Mouse (Mus musculus) midbrain, embryonic 16.5 days (tissue): Measurements from ENCODE around the gene D630039A03Rik. TPM values are rescaled to one million over a fixed set of nuclear protein-coding genes. Genes with fewer than 3 reads are reported as not detected.
"Not testable (repeated sequence)": the region's sequence is repeated elsewhere in the genome, so short reads cannot be mapped to it uniquely, and the experiment has no call there.

Experiments used
- ATAC-seq: fragments of 200-750 bp; cut with Nextera tagmentation; 2 replicates; pipeline ENCODE4 v1.8.0; 2017; ENCODE audit warnings: moderate TSS enrichment
- H3K27ac ChIP-seq: fragments of 300-500 bp; sonication (generic); 2 replicates; pipeline ENCODE4 v1.5.1; 2014; ENCODE audit warnings: mild to moderate bottlenecking, low read length, mixed read lengths
- H3K27me3 ChIP-seq: fragments of 300-500 bp; sonication (generic); 2 replicates; pipeline ENCODE4 v1.6.1; 2014; ENCODE audit warnings: low read depth, low read length, mixed read lengths; ENCODE audit not compliant: control insufficient read depth, insufficient read depth
- H3K36me3 ChIP-seq: fragments of 300-500 bp; sonication (generic); 2 replicates; pipeline ENCODE4 v1.6.1; 2014; ENCODE audit warnings: mild to moderate bottlenecking, low read length, moderate library complexity, mixed read lengths; ENCODE audit not compliant: control insufficient read depth, insufficient read depth
- H3K4me1 ChIP-seq: fragments of 300-500 bp; sonication (generic); 2 replicates; pipeline ENCODE4 v1.6.1; 2014; ENCODE audit warnings: mild to moderate bottlenecking, low read length, mixed read lengths; ENCODE audit not compliant: control insufficient read depth, insufficient read depth
- H3K4me2 ChIP-seq: fragments of 300-500 bp; sonication (generic); 2 replicates; pipeline ENCODE4 v1.6.1; 2014; ENCODE audit warnings: mild to moderate bottlenecking, low read length, mixed read lengths
- H3K4me3 ChIP-seq: fragments of 300-500 bp; sonication (generic); 2 replicates; pipeline ENCODE4 v1.5.1; 2014; ENCODE audit warnings: low read depth, mild to moderate bottlenecking, low read length, moderate library complexity, mixed read lengths
- H3K9ac ChIP-seq: fragments of 300-500 bp; sonication (generic); 2 replicates; pipeline ENCODE4 v1.6.1; 2014; ENCODE audit warnings: low read depth, low read length, mixed read lengths
- H3K9me3 ChIP-seq: fragments of 300-500 bp; sonication (generic); replicated peaks from 2 replicates; pipeline ENCODE4 v1.6.1; 2014; ENCODE audit warnings: mild to moderate bottlenecking, low read length, mixed read lengths; ENCODE audit not compliant: control insufficient read depth, poor library complexity, severe bottlenecking
- WGBS: fragments of 180-500 bp; shearing (Covaris S2); extraction: QIAGEN DNeasy Blood & Tissue Kit; methylation state at CpG from one replicate; pipeline ENCODE4 v1.1.7; 2014; 5-methylcytosine and 5-hydroxymethylcytosine counted together
- polyA plus RNA-seq: library from polyadenylated mRNA; unstranded; fragments of >200 nt; fragmentation: Nextera tagmentation; extraction: Ambion mirVana; gene quantifications from 2 replicates; pipeline ENCODE4 v1.2.1, GENCODE M21; 2015

Gene D630039A03Rik
- polyA plus RNA-seq, 1 experiment from 2014 or later, result not detected

- Histone ChIP-seq H3K9me3 (no peaks in the 10 kb centered on the region), H3K4me1 (no peaks in the 10 kb centered on the region), H3K4me3 (no peak overlapping the region), H3K4me2 (no peak overlapping the region), H3K27ac (no peak overlapping the region), H3K27me3 (no peaks in the 10 kb centered on the region), H3K9ac (no peak overlapping the region), H3K36me3 (no peaks in the 10 kb centered on the region)
- WGBS, result 11% methylated on average over 5 of the region's 5 CpGs
- peak; percentile 57 for ATAC-seq
These were observed 11.9 kb downstream of the D630039A03Rik start for GRCm38 (mm10) chr4:57904211-57904610.

GRCm38 (mm10) chr4:57902619-57903018, 13.5 kb downstream of the D630039A03Rik start:
- WGBS, result 88% methylated on average over 5 of the region's 5 CpGs
- ATAC-seq, result no peak
- Histone ChIP-seq H3K27ac (no peak overlapping the region), H3K36me3 (no peaks in the 10 kb centered on the region), H3K4me3 (no peak overlapping the region), H3K27me3 (no peaks in the 10 kb centered on the region), H3K9ac (no peak overlapping the region), H3K4me2 (no peak overlapping the region), H3K9me3 (no peaks in the 10 kb centered on the region), H3K4me1 (no peaks in the 10 kb centered on the region)

GRCm38 (mm10) chr4:57901210-57901609, 14.9 kb downstream of the D630039A03Rik start:
- WGBS, result 15% methylated on average over 4 of the region's 4 CpGs
- no peaks in the 10 kb centered on the region for H3K4me1 ChIP-seq
- H3K36me3 ChIP-seq, result no peaks in the 10 kb centered on the region
- H3K4me3 ChIP-seq, result no peak overlapping the region
- no peak overlapping the region for H3K27ac ChIP-seq
- no peak overlapping the region for H3K9ac ChIP-seq
- H3K9me3 ChIP-seq, result no peaks in the 10 kb centered on the region
- H3K4me2 ChIP-seq, result no peak overlapping the region
- no peak for ATAC-seq
- no peaks in the 10 kb centered on the region for H3K27me3 ChIP-seq

GRCm38 (mm10) chr4:57896631-57897030, 19.5 kb downstream of the D630039A03Rik start:
- WGBS, result 79% methylated on average over 3 of the region's 3 CpGs
- H3K27me3 ChIP-seq, result no peaks in the 10 kb centered on the region
- no peak for ATAC-seq

GRCm38 (mm10) chr4:57895902-57896301, 20.2 kb downstream of the D630039A03Rik start:
- no peak overlapping the region for H3K4me2 ChIP-seq
- 65% methylated on average over 6 of the region's 6 CpGs for WGBS
- H3K9me3 ChIP-seq, result no peaks in the 10 kb centered on the region
- no peak overlapping the region for H3K9ac ChIP-seq
- H3K4me1 ChIP-seq, result peaks cover 10% of the 10 kb centered on the region
- H3K27me3 ChIP-seq, result no peaks in the 10 kb centered on the region
- no peaks in the 10 kb centered on the region for H3K36me3 ChIP-seq
- no peak for ATAC-seq
- no peak overlapping the region for H3K4me3 ChIP-seq
- H3K27ac ChIP-seq, result no peak overlapping the region

More at GRCm38 (mm10) chr4:57896631-57897030, 19.5 kb downstream of the D630039A03Rik start:
- Histone ChIP-seq H3K4me1 (peaks cover 10% of the 10 kb centered on the region), H3K4me2 (no peak overlapping the region), H3K9me3 (no peaks in the 10 kb centered on the region), H3K4me3 (no peak overlapping the region), H3K27ac (no peak overlapping the region), H3K9ac (no peak overlapping the region), H3K36me3 (no peaks in the 10 kb centered on the region)

- Histone ChIP-seq H3K36me3 (no peaks in the 10 kb centered on the region), H3K4me3 (no peak overlapping the region), H3K9me3 (no peaks in the 10 kb centered on the region), H3K27me3 (no peaks in the 10 kb centered on the region), H3K9ac (no peak overlapping the region), H3K27ac (no peak overlapping the region), H3K4me1 (peaks cover 10% of the 10 kb centered on the region), H3K4me2 (no peak overlapping the region)
- 13% methylated on average over 5 of the region's 5 CpGs for WGBS
- no peak for ATAC-seq
These were observed 21.0 kb downstream of the D630039A03Rik start for GRCm38 (mm10) chr4:57895140-57895539.

- Histone ChIP-seq H3K4me3 (no peak overlapping the region), H3K9me3 (no peaks in the 10 kb centered on the region), H3K36me3 (no peaks in the 10 kb centered on the region), H3K4me2 (no peak overlapping the region), H3K4me1 (peaks cover 10% of the 10 kb centered on the region), H3K27me3 (no peaks in the 10 kb centered on the region), H3K27ac (no peak overlapping the region), H3K9ac (no peak overlapping the region)
- WGBS, result 40% methylated on average over 10 of the region's 10 CpGs
- peak; percentile 77 for ATAC-seq
These were observed 24.0 kb downstream of the D630039A03Rik start for GRCm38 (mm10) chr4:57892001-57892586.

GRCm38 (mm10) chr4:57889773-57890172, 26.3 kb downstream of the D630039A03Rik start:
- H3K4me2 ChIP-seq, result no peak overlapping the region
- H3K4me1 ChIP-seq, result peaks cover 5% of the 10 kb centered on the region; the same call in 1 of the 2 replicates
- H3K9me3 ChIP-seq, result no peaks in the 10 kb centered on the region
- WGBS, result 88% methylated on average over 8 of the region's 8 CpGs
- ATAC-seq, result no peak
- H3K27me3 ChIP-seq, result no peaks in the 10 kb centered on the region
- no peak overlapping the region for H3K9ac ChIP-seq
- no peak overlapping the region for H3K4me3 ChIP-seq
- H3K27ac ChIP-seq, result no peak overlapping the region
- no peaks in the 10 kb centered on the region for H3K36me3 ChIP-seq

GRCm38 (mm10) chr4:57888978-57889377, 27.1 kb downstream of the D630039A03Rik start:
- H3K9me3 ChIP-seq, H3K4me1 ChIP-seq, H3K27ac ChIP-seq, H3K36me3 ChIP-seq, ATAC-seq, H3K9ac ChIP-seq, H3K4me2 ChIP-seq, H3K27me3 ChIP-seq, H3K4me3 ChIP-seq: not testable (repeated sequence)
- WGBS, result 96% methylated on average over 1 of the region's 1 CpGs
